In genomic region chrX:139416701-139417100, GRCm38 (mm10) we compare ENCODE assay signal across 10 mouse cellular contexts.
DNase-seq lines count a peak whose midpoint lies in the region; ATAC-seq and TF ChIP-seq lines count a peak whose summit lies in the region.
"Had no signal": no experiment of that assay in that cellular context is flagged by ENCODE, and none has a peak within 500 bp of the region (broad histone marks: within the 10 kb centered on the region; RNA-seq: fewer than 3 reads in every experiment).

No protein-coding gene starts in this region.

- no peak for ATAC-seq in kidney, embryonic 16.5 days (ENCODE audit: low FRiP score, low TSS enrichment)
- ATAC-seq in Patski, result no peak
- ATAC-seq in hindbrain, postnatal 0 days, result no peak

- CTCF ChIA-PET in Patski (lab: Charles Lee), result interaction anchor here (0.7 to 2.7 kb wide), 9 partner anchors 11 to 416 kb away, joined by 3 to 11 read pairs (median 4); no protein-coding TSS in a partner anchor

- in situ Hi-C loops in Patski (cut with MboI; ENCODE audit: low pct_unique_long_range_greater_than_20kb), result loop anchor here (10.0 kb wide), 1 partner anchor 418 kb away; no protein-coding TSS in a partner anchor

- DNase-seq in kidney, adult 11 months, result peak; percentile 34
- DNase-seq in Patski (ENCODE audit: low read depth, low spot score), result no peak
- peak; percentile 79 to 83 for DNase-seq in cerebellum, postnatal 10 days
- DNase-seq in hindbrain, postnatal 0 days (ENCODE audit: low spot score), result peak; percentile 79
- peak; percentile 51 to 57 for DNase-seq in left cerebral cortex, postnatal 25 days (ENCODE audit: low spot score in 2 of 2)
- DNase-seq in ovary, postnatal 14 days (ENCODE audit: low spot score), result peak; percentile 48
- DNase-seq in urinary bladder, postnatal 25 days (ENCODE audit: low spot score), result peak; percentile 60

- H3K4me2 ChIP-seq in kidney, embryonic 16.5 days (replicated peaks; ENCODE audit: low read depth, low read length), result no peak overlapping the region
- H3K4me2 ChIP-seq in hindbrain, postnatal 0 days (ENCODE audit: low read depth, low read length), result no peak overlapping the region
- H3K4me2 ChIP-seq: embryonic facial prominence, embryonic 12.5 days; lung, embryonic 15.5 days had no signal

- intact Hi-C loops in left cerebral cortex, postnatal 25 days (cut with DNase I), result loop anchor here (5.0 kb wide), 2 partner anchors 251 to 351 kb away; no protein-coding TSS in a partner anchor

- POLR2A ChIA-PET in Patski (lab: Charles Lee), result no interaction called here

- no peak overlapping the region for H3K27ac ChIP-seq in kidney, embryonic 16.5 days (ENCODE audit: low read length)
- no peak overlapping the region for H3K27ac ChIP-seq in hindbrain, postnatal 0 days
- H3K27ac ChIP-seq: embryonic facial prominence, embryonic 12.5 days; lung, embryonic 15.5 days had no signal

- peak; percentile 77 for TF ChIP-seq CTCF in Patski (IDR thresholded peaks at IDR 0.05)
- TF ChIP-seq CTCF in hindbrain, postnatal 0 days (IDR thresholded peaks at IDR 0.05; ENCODE audit: low read depth), result peak; percentile 75

- H3K4me3 ChIP-seq in kidney, embryonic 16.5 days (ENCODE audit: low read length), result no peak overlapping the region
- no peak overlapping the region for H3K4me3 ChIP-seq in hindbrain, postnatal 0 days (ENCODE audit: low read length)
- H3K4me3 ChIP-seq: embryonic facial prominence, embryonic 12.5 days; lung, embryonic 15.5 days had no signal

- no peaks in the 10 kb centered on the region; the same call in 1 of the 2 replicates for H3K27me3 ChIP-seq in kidney, embryonic 16.5 days (ENCODE audit: insufficient read depth, low read length)
- peaks cover 21% of the 10 kb centered on the region for H3K27me3 ChIP-seq in Patski
- no peaks in the 10 kb centered on the region for H3K27me3 ChIP-seq in hindbrain, postnatal 0 days (ENCODE audit: insufficient read depth, low read length)
- H3K27me3 ChIP-seq: embryonic facial prominence, embryonic 12.5 days; lung, embryonic 15.5 days had no signal

- WGBS in kidney, embryonic 16.5 days, result 62% methylated on average over 6 of the region's 6 CpGs
- 65% methylated on average over 6 of the region's 6 CpGs for WGBS in hindbrain, postnatal 0 days

- H3K4me1 ChIP-seq in kidney, embryonic 16.5 days (ENCODE audit: insufficient read depth, low read length), result no peaks in the 10 kb centered on the region
- no peaks in the 10 kb centered on the region for H3K4me1 ChIP-seq in hindbrain, postnatal 0 days (ENCODE audit: insufficient read depth, low read length)
- H3K4me1 ChIP-seq: embryonic facial prominence, embryonic 12.5 days; lung, embryonic 15.5 days had no signal

- no peaks in the 10 kb centered on the region for H3K9me3 ChIP-seq in kidney, embryonic 16.5 days (ENCODE audit: low read length)
- H3K9me3 ChIP-seq in hindbrain, postnatal 0 days (ENCODE audit: low read length), result no peaks in the 10 kb centered on the region
- H3K9me3 ChIP-seq: embryonic facial prominence, embryonic 12.5 days; lung, embryonic 15.5 days had no signal

- no peak overlapping the region for H3K9ac ChIP-seq in kidney, embryonic 16.5 days (replicated peaks; ENCODE audit: low read length)
- H3K9ac ChIP-seq in hindbrain, postnatal 0 days (replicated peaks; ENCODE audit: low read length), result no peak overlapping the region
- H3K9ac ChIP-seq: embryonic facial prominence, embryonic 12.5 days; lung, embryonic 15.5 days had no signal

- no peaks in the 10 kb centered on the region for H3K36me3 ChIP-seq in kidney, embryonic 16.5 days (ENCODE audit: insufficient read depth, low read length)
- no peaks in the 10 kb centered on the region for H3K36me3 ChIP-seq in hindbrain, postnatal 0 days (ENCODE audit: insufficient read depth, low read length)
- H3K36me3 ChIP-seq: embryonic facial prominence, embryonic 12.5 days; lung, embryonic 15.5 days had no signal
